Mouse (Mus musculus) liver, adult 2 months (tissue): Measurements from ENCODE around the gene Gse1.

ENCODE experiments used
- CTCF ChIP-seq: fragments of 200-500 bp; IDR thresholded peaks from 2 replicates; pipeline ENCODE4 v1.5.1; 2011; ENCODE audit warnings: low read depth, low read length, control low read depth
- POLR2A ChIP-seq: fragments of 200-500 bp; IDR thresholded peaks from 2 replicates; pipeline ENCODE4 v1.6.1; 2011; ENCODE audit warnings: low read length, control low read depth; ENCODE audit not compliant: insufficient read depth; ENCODE audit errors: extremely low read depth

- TF ChIP-seq CTCF (no peak), POLR2A (no peak)
Measured at GRCm38 (mm10) chr8:120424829-120425198, 196.6 kb downstream of the Gse1 start.
